Mouse (Mus musculus): ENCODE measurements around the gene Stk11. TPM values are rescaled to one million over a fixed set of nuclear protein-coding genes. Genes with fewer than 3 reads are reported as not detected.

The Stk11 gene
- polyA plus RNA-seq, 1 experiment from 2014 or later: 33.5 TPM

DNA sequence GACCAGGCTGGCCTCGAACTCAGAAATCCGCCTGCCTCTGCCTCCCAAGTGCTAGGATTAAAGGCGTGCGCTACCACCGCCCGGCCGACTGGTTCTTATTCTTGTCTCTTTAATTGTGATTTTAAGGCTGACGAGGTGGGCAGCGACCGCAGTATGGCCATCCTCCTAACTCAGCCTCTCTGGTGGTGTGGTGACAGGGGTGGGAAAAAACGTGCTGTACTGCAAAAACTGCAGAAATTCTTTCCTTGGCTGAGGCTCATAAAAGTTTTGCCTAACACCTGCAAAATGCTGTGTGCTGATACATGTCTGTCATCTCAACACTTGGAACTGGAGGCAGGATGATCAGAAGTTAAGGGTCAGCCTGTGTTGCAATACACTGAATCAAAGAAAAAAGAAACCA lies 57.8 kb downstream of the Stk11 start:
- H3K4me1 ChIP-seq (replicated peaks; ENCODE audit: control insufficient read depth, insufficient read depth, low read length): peaks cover 16% of the 10 kb centered on the region
- peak overlapping the region; percentile 65 for H3K4me3 ChIP-seq (ENCODE audit: low read depth, low read length)
- DNase-seq (ENCODE audit: low spot score) (no peak), ATAC-seq (replicated peaks; ENCODE audit: low FRiP score) (no peak)
- WGBS: 5% methylated on average over 11 of the region's 11 CpGs
- peaks cover 22% of the 10 kb centered on the region for H3K36me3 ChIP-seq (ENCODE audit: control insufficient read depth, insufficient read depth, low read length)
- H3K9ac ChIP-seq (ENCODE audit: low read depth, low read length): peak overlapping the region; percentile 79
- peaks cover 2% of the 10 kb centered on the region; the same call in 1 of the 2 replicates for H3K27me3 ChIP-seq (replicated peaks; ENCODE audit: control insufficient read depth, insufficient read depth, low read length)
- no peaks in the 10 kb centered on the region for H3K9me3 ChIP-seq (ENCODE audit: control insufficient read depth, low read length)
- peak overlapping the region; percentile 85 for H3K4me2 ChIP-seq
- H3K27ac ChIP-seq (ENCODE audit: low read depth, low read length): peak overlapping the region; percentile 44

GRCm38 (mm10) chr10:80173955-80174640 lies 58.5 kb downstream of the Stk11 start:
- peaks cover 22% of the 10 kb centered on the region for H3K36me3 ChIP-seq (ENCODE audit: control insufficient read depth, insufficient read depth, low read length)
- DNase-seq (ENCODE audit: low spot score) (no peak), ATAC-seq (replicated peaks; ENCODE audit: low FRiP score) (no peak)
- no peak overlapping the region for H3K9ac ChIP-seq (ENCODE audit: low read depth, low read length)
- WGBS: 82% methylated on average over 10 of the region's 10 CpGs
- H3K9me3 ChIP-seq (ENCODE audit: control insufficient read depth, low read length): no peaks in the 10 kb centered on the region
- H3K27me3 ChIP-seq (replicated peaks; ENCODE audit: control insufficient read depth, insufficient read depth, low read length): peaks cover 8% of the 10 kb centered on the region
- H3K4me3 ChIP-seq (ENCODE audit: low read depth, low read length): no peak overlapping the region; the same call in 1 of the 2 replicates
- H3K4me1 ChIP-seq (replicated peaks; ENCODE audit: control insufficient read depth, insufficient read depth, low read length): peaks cover 14% of the 10 kb centered on the region
- H3K4me2 ChIP-seq: peak overlapping the region; percentile 85
- H3K27ac ChIP-seq (ENCODE audit: low read depth, low read length): no peak overlapping the region; the same call in none of the 2 replicates

GRCm38 (mm10) chr10:80174705-80175104 lies 59.1 kb downstream of the Stk11 start:
- Histone ChIP-seq H3K4me3 (ENCODE audit: low read depth, low read length) (no peak overlapping the region), H3K27ac (ENCODE audit: low read depth, low read length) (no peak overlapping the region; the same call in 1 of the 2 replicates), H3K9me3 (ENCODE audit: control insufficient read depth, low read length) (no peaks in the 10 kb centered on the region), H3K4me1 (replicated peaks; ENCODE audit: control insufficient read depth, insufficient read depth, low read length) (peaks cover 15% of the 10 kb centered on the region), H3K4me2 (no peak overlapping the region), H3K9ac (ENCODE audit: low read depth, low read length) (no peak overlapping the region), H3K36me3 (ENCODE audit: control insufficient read depth, insufficient read depth, low read length) (peaks cover 22% of the 10 kb centered on the region), H3K27me3 (replicated peaks; ENCODE audit: control insufficient read depth, insufficient read depth, low read length) (peaks cover 14% of the 10 kb centered on the region)
- DNase-seq (ENCODE audit: low spot score) (no peak), ATAC-seq (replicated peaks; ENCODE audit: low FRiP score) (no peak)
- WGBS: 42% methylated on average over 2 of the region's 2 CpGs

DNA sequence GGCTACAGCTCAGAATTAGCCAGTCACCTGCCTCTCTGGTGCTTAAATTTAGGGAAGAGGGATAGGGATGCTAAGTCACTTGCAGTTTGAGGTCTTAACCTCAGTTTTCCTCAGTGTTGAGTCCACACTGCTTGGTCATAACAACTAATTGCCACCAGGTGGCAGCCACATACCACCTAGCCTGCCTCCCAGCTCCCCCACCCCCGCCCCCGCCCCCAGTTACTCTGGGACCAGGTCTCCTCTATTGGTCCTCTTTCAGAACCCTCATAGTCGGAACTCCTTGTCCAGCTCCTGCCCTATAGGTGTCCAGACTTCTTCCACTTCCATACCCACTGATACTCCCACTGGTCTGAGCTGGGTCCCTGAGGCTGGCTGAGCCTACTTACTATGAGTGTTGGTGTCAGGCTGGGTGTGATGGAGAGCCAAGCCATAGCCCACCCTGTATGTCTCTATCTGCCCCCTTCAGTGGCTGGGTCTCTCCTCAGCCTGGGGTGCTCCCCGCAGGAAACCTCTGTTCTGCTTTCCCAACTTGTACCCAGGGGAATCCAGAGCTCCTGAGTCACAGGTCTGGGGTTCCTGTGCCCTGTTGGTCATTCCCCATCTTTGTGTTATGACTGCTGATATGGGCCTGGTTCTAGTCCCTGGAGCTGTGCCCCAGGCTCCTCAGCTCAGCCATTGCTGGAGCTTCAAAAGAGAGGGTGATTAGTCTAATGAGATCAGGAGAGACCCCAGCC lies 60.1 kb downstream of the Stk11 start:
- H3K9ac ChIP-seq (ENCODE audit: low read depth, low read length): no peak overlapping the region
- H3K4me2 ChIP-seq: no peak overlapping the region
- no peak overlapping the region; the same call in 1 of the 2 replicates for H3K27ac ChIP-seq (ENCODE audit: low read depth, low read length)
- peaks cover 14% of the 10 kb centered on the region for H3K36me3 ChIP-seq (ENCODE audit: control insufficient read depth, insufficient read depth, low read length)
- DNase-seq (ENCODE audit: low spot score): no peak
- H3K4me3 ChIP-seq (ENCODE audit: low read depth, low read length): no peak overlapping the region
- H3K4me1 ChIP-seq (replicated peaks; ENCODE audit: control insufficient read depth, insufficient read depth, low read length): peaks cover 17% of the 10 kb centered on the region
- H3K9me3 ChIP-seq (ENCODE audit: control insufficient read depth, low read length): no peaks in the 10 kb centered on the region
- WGBS: 28% methylated on average over 4 of the region's 4 CpGs
- no peak for ATAC-seq (replicated peaks; ENCODE audit: low FRiP score)
- H3K27me3 ChIP-seq (replicated peaks; ENCODE audit: control insufficient read depth, insufficient read depth, low read length): peaks cover 24% of the 10 kb centered on the region

DNA sequence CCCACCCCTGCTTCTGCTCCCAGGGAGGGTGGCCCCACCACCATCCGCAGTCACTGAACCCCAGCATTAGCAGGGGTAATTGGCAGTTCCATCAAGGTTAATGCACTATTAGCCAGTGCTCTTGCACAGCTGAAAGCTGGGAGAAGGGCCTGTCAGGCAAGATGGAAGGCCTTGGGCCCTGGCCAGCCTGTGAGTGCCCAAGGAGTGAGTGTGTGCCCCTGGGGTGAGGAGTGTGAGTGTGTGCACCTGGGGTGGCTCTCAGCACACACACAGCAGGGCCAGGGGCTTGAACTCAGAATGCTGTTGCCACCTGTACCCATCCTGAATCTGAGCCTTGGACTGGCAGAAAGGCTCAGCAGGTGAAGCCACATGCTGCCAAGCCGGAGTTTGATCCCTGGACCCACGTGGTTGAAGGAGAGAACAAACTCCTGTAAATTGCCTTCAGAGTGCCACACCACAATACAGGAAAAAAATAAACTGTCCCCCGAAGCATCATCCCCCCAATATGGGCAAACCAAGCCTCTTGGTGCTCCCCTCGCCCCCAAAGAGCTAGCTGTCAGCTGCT lies 60.7 kb downstream of the Stk11 start:
- Histone ChIP-seq H3K4me1 (replicated peaks; ENCODE audit: control insufficient read depth, insufficient read depth, low read length) (peaks cover 17% of the 10 kb centered on the region), H3K4me2 (no peak overlapping the region)

DNA sequence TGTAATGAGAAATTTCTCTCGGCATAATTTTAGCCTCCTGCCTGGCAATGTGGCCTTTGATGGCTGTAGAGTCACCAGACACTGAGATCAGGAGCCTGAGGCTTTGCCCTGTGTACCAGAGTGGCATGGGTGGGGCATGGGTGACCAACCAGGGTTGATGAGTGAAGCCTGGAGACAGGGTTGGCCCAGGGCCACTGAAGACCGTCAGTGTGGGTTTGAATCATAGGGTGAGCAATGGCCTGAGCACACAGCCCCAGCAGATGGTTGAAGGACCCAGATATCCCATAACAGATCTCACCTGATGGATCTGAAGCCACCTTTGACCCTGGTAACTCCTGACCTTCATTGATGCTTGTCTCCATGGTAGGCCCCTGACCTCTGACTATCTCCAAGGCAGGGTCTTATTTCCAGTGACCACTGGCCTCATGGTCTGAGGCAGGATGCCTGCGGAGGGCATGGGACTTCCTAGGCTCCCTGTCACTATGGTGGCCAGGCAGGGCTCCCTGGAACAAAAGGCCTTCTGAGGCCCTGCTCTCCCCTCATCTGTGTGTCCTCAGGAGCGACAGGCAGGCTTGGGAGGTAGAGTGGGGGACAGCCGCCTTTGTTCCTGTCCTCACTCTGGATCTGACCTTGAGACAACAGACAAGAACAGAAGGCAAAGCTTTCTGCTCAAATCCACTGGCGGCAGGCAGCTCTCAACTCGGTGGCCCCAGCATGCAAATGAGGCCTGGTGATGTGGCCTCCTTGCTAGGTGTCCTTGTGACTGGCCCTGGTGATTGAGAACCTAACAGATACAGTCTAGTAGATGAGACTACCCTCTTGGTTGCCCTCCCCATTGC lies 62.1 kb downstream of the Stk11 start:
- no peak overlapping the region for H3K27ac ChIP-seq (ENCODE audit: low read depth, low read length)
- H3K27me3 ChIP-seq (replicated peaks; ENCODE audit: control insufficient read depth, insufficient read depth, low read length): peaks cover 35% of the 10 kb centered on the region
- 76% methylated on average over 7 of the region's 7 CpGs for WGBS

More for the DNA sequence above, 60.7 kb downstream of the Stk11 start:
- H3K36me3 ChIP-seq (ENCODE audit: control insufficient read depth, insufficient read depth, low read length): peaks cover 8% of the 10 kb centered on the region
- no peak overlapping the region for H3K9ac ChIP-seq (ENCODE audit: low read depth, low read length)
- DNase-seq (ENCODE audit: low spot score) (no peak), ATAC-seq (replicated peaks; ENCODE audit: low FRiP score) (no peak)
- H3K9me3 ChIP-seq (ENCODE audit: control insufficient read depth, low read length): no peaks in the 10 kb centered on the region
- peaks cover 30% of the 10 kb centered on the region for H3K27me3 ChIP-seq (replicated peaks; ENCODE audit: control insufficient read depth, insufficient read depth, low read length)
- 84% methylated on average over 5 of the region's 5 CpGs for WGBS
- H3K4me3 ChIP-seq (ENCODE audit: low read depth, low read length): no peak overlapping the region
- H3K27ac ChIP-seq (ENCODE audit: low read depth, low read length): no peak overlapping the region

GRCm38 (mm10) chr10:80179068-80180051 lies 63.8 kb downstream of the Stk11 start, which contains the start of gene Efna2:
TSS of gene Efna2 (plus strand) at chr10:80179482.
- H3K9ac ChIP-seq (ENCODE audit: low read depth, low read length): peak within 1 kb of the TSS; percentile 65
- H3K4me2 ChIP-seq: peak within 1 kb of the TSS; percentile 76
- peaks cover 8% of the 10 kb centered on the region for H3K4me1 ChIP-seq (replicated peaks; ENCODE audit: control insufficient read depth, insufficient read depth, low read length)
- no peak for DNase-seq (ENCODE audit: low spot score)
- H3K27me3 ChIP-seq (replicated peaks; ENCODE audit: control insufficient read depth, insufficient read depth, low read length): peaks cover 35% of the 10 kb centered on the region
- H3K27ac ChIP-seq (ENCODE audit: low read depth, low read length): peak within 1 kb of the TSS; percentile 32; the same call in 1 of the 2 replicates
- H3K36me3 ChIP-seq (ENCODE audit: control insufficient read depth, insufficient read depth, low read length): no peaks in the 10 kb centered on the region; the same call in 1 of the 2 replicates
- H3K4me3 ChIP-seq (ENCODE audit: low read depth, low read length): peak within 1 kb of the TSS; percentile 64
- ATAC-seq (replicated peaks; ENCODE audit: low FRiP score): peak; percentile 30
- H3K9me3 ChIP-seq (ENCODE audit: control insufficient read depth, low read length): no peaks in the 10 kb centered on the region
- WGBS: 3% methylated on average over 77 of the region's 106 CpGs

More for the DNA sequence above, 62.1 kb downstream of the Stk11 start:
- H3K4me2 ChIP-seq: no peak overlapping the region
- DNase-seq (ENCODE audit: low spot score): no peak
- H3K9ac ChIP-seq (ENCODE audit: low read depth, low read length): no peak overlapping the region
- no peaks in the 10 kb centered on the region for H3K9me3 ChIP-seq (ENCODE audit: control insufficient read depth, low read length)
- no peak overlapping the region for H3K4me3 ChIP-seq (ENCODE audit: low read depth, low read length)
- ATAC-seq (replicated peaks; ENCODE audit: low FRiP score): no peak
- H3K4me1 ChIP-seq (replicated peaks; ENCODE audit: control insufficient read depth, insufficient read depth, low read length): peaks cover 8% of the 10 kb centered on the region
- no peaks in the 10 kb centered on the region for H3K36me3 ChIP-seq (ENCODE audit: control insufficient read depth, insufficient read depth, low read length)

Data from liver, embryonic 11.5 days (tissue).